Mouse (Mus musculus) myocyte (in vitro differentiated cells): ENCODE results near the gene A730061H03Rik. TPM values are rescaled to one million over a fixed set of nuclear protein-coding genes. Genes with fewer than 3 reads are reported as not detected.

Experiments used
- H3K27me3 ChIP-seq: one replicate; pipeline ENCODE4 v1.6.1; 2011; ENCODE audit not compliant: control insufficient read depth, insufficient read depth, insufficient read length
- H3K36me3 ChIP-seq: one replicate; pipeline ENCODE4 v1.6.1; 2011; ENCODE audit not compliant: control insufficient read depth, insufficient read depth
- H3K4me2 ChIP-seq: one replicate; pipeline ENCODE4 v1.6.1; 2011; ENCODE audit warnings: low read depth, control low read depth
- H3K4me3 ChIP-seq: one replicate; pipeline ENCODE4 v1.5.1; 2011; ENCODE audit warnings: mild to moderate bottlenecking, control low read depth, moderate library complexity
- H3K79me2 ChIP-seq: one replicate; pipeline ENCODE4 v1.6.1; 2011; ENCODE audit not compliant: control insufficient read depth, insufficient read depth
- H3ac ChIP-seq: one replicate; pipeline ENCODE4 v1.6.1; 2011; ENCODE audit not compliant: control insufficient read depth, insufficient read length
- CEBPB ChIP-seq: IDR thresholded peaks from 2 replicates; pipeline ENCODE4 v1.6.1; 2011; ENCODE audit warnings: mild to moderate bottlenecking, moderate library complexity; ENCODE audit not compliant: poor library complexity, insufficient read depth, severe bottlenecking
- E2F4 ChIP-seq: IDR thresholded peaks from one replicate; pipeline ENCODE4 v1.6.1; 2011; ENCODE audit warnings: mild to moderate bottlenecking, control low read depth, moderate library complexity; ENCODE audit not compliant: insufficient read depth
- MAX ChIP-seq: IDR thresholded peaks from one replicate; pipeline ENCODE4 v1.6.1; 2011; ENCODE audit warnings: low read depth, mild to moderate bottlenecking, control low read depth
- MYOD1 ChIP-seq, 3 experiments: IDR thresholded peaks; one replicate each; pipeline ENCODE4 v1.6.1; 2011; ENCODE audit warnings: control low read depth in 2 of 3, low read depth in 2 of 3, mild to moderate bottlenecking in 2 of 3, moderate library complexity in 1 of 3; ENCODE audit not compliant: insufficient read length in 2 of 3, control insufficient read depth in 1 of 3
- MYOG ChIP-seq, 3 experiments: IDR thresholded peaks; one replicate each; pipeline ENCODE4 v1.6.1; 2011; ENCODE audit warnings: control low read depth in 2 of 3, low read depth in 2 of 3, mild to moderate bottlenecking in 2 of 3; ENCODE audit not compliant: insufficient read length in 2 of 3, control insufficient read depth in 1 of 3, insufficient read depth in 1 of 3
- POLR2A ChIP-seq: IDR thresholded peaks from one replicate; pipeline ENCODE4 v1.6.1; 2011; ENCODE audit warnings: low read depth, mild to moderate bottlenecking, control low read depth, moderate library complexity; ENCODE audit not compliant: insufficient read length
- POLR2AphosphoS2 ChIP-seq: IDR thresholded peaks from one replicate; pipeline ENCODE4 v1.6.1; 2011; ENCODE audit warnings: low read depth, control low read depth; ENCODE audit not compliant: insufficient read length
- REST ChIP-seq: IDR thresholded peaks from one replicate; pipeline ENCODE4 v1.6.1; 2011; ENCODE audit warnings: mild to moderate bottlenecking, control low read depth, moderate library complexity; ENCODE audit not compliant: insufficient read depth, insufficient read length
- SRF ChIP-seq: IDR thresholded peaks from one replicate; pipeline ENCODE4 v1.6.1; 2011; ENCODE audit warnings: low read depth; ENCODE audit not compliant: control insufficient read depth, insufficient read length
- TCF12 ChIP-seq: IDR thresholded peaks from one replicate; pipeline ENCODE4 v1.6.1; 2011; ENCODE audit warnings: mild to moderate bottlenecking, control low read depth; ENCODE audit not compliant: poor library complexity, insufficient read depth, severe bottlenecking
- TCF3 ChIP-seq: IDR thresholded peaks from one replicate; pipeline ENCODE4 v1.6.1; 2011; ENCODE audit warnings: low read depth, control low read depth; ENCODE audit not compliant: insufficient read length
- USF1 ChIP-seq: IDR thresholded peaks from one replicate; pipeline ENCODE4 v1.6.1; 2011; ENCODE audit warnings: low read depth, mild to moderate bottlenecking, control low read depth, moderate library complexity
- polyA plus RNA-seq: library from polyadenylated mRNA; unstranded; fragments of >200 nt; fragmentation: generic; extraction: Trizol; gene quantifications from one replicate; pipeline ENCODE4 v1.2.1, GENCODE M21; 2012; ENCODE audit warnings: missing spikeins

Gene A730061H03Rik
- polyA plus RNA-seq, 1 experiment: 0.48 TPM

DNA sequence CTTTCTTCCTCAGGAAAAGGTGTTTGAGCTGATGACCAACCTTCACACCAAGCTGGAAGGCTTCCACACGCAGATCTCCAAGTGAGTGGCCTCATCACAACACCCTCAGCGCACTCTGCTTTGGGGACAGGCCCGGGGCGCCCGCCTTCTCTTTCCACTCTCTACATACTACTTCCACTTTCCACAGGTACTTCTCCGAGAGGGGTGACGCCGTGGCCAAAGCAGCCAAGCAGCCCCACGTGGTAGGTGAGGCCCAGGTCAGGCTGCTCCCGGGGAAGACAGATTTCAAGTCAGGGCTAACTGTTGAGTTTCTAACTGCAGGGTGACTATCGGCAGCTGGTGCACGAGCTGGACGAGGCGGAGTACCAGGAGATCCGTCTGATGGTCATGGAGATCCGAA lies 20.5 kb upstream of the A730061H03Rik start:
- no peak overlapping the region for H3K4me3 ChIP-seq
- TF ChIP-seq MYOD1 (IDR thresholded peaks at IDR 0.05; ENCODE audit: control insufficient read depth in 1 of 3, insufficient read length in 2 of 3, low read depth in 2 of 3) (no peak), REST (no peak), E2F4 (no peak), TCF3 (no peak), USF1 (no peak), MAX (no peak), POLR2AphosphoS2 (no peak), SRF (no peak), MYOG (IDR thresholded peaks at IDR 0.05; ENCODE audit: control insufficient read depth in 1 of 3, insufficient read depth in 1 of 3, insufficient read length in 2 of 3, low read depth in 2 of 3) (no peak), TCF12 (no peak)
- no peaks in the 10 kb centered on the region for H3K36me3 ChIP-seq
- H3K4me2 ChIP-seq: no peak overlapping the region
- H3K27me3 ChIP-seq: no peaks in the 10 kb centered on the region
- no peaks in the 10 kb centered on the region for H3K79me2 ChIP-seq
- no peak overlapping the region for H3ac ChIP-seq

GRCm38 (mm10) chr14:55579511-55580496 lies 19.6 kb upstream of the A730061H03Rik start:
- no peak overlapping the region for H3K4me2 ChIP-seq
- TF ChIP-seq CEBPB: no peak
- TF ChIP-seq REST: no peak
- TF ChIP-seq E2F4: no peak
- TF ChIP-seq POLR2AphosphoS2: no peak
- no peak for TF ChIP-seq MAX
- no peak for TF ChIP-seq MYOD1 (IDR thresholded peaks at IDR 0.05; ENCODE audit: control insufficient read depth in 1 of 3, insufficient read length in 2 of 3, low read depth in 2 of 3)
- TF ChIP-seq MYOG (IDR thresholded peaks at IDR 0.05; ENCODE audit: control insufficient read depth in 1 of 3, insufficient read depth in 1 of 3, insufficient read length in 2 of 3, low read depth in 2 of 3): no peak
- no peak for TF ChIP-seq POLR2A
- TF ChIP-seq TCF12: no peak
- no peak for TF ChIP-seq TCF3
- TF ChIP-seq USF1: no peak
- TF ChIP-seq SRF: no peak
- no peaks in the 10 kb centered on the region for H3K27me3 ChIP-seq
- H3K4me3 ChIP-seq: peak overlapping the region; percentile 52
- H3ac ChIP-seq: no peak overlapping the region
- H3K36me3 ChIP-seq: no peaks in the 10 kb centered on the region
- H3K79me2 ChIP-seq: no peaks in the 10 kb centered on the region

- no peaks in the 10 kb centered on the region for H3K36me3 ChIP-seq
These were observed 18.6 kb upstream of the A730061H03Rik start for GRCm38 (mm10) chr14:55578668-55579269.

GRCm38 (mm10) chr14:55577871-55578667 lies 17.9 kb upstream of the A730061H03Rik start, which contains the start of gene Psme1:
TSS of gene Psme1 (plus strand) at chr14:55578123.
- H3K4me2 ChIP-seq: peak within 1 kb of the TSS; percentile 93
- TF ChIP-seq POLR2AphosphoS2: peak; percentile 78
- no peak for TF ChIP-seq TCF3
- peak; percentile 68 for TF ChIP-seq POLR2A
- TF ChIP-seq MYOD1 (IDR thresholded peaks at IDR 0.05; ENCODE audit: control insufficient read depth in 1 of 3, insufficient read length in 2 of 3, low read depth in 2 of 3): no peak
- no peak for TF ChIP-seq CEBPB
- no peak for TF ChIP-seq REST
- no peaks in the 10 kb centered on the region for H3K79me2 ChIP-seq
- H3K27me3 ChIP-seq: no peaks in the 10 kb centered on the region
- peak within 1 kb of the TSS; percentile 7 for H3ac ChIP-seq
- peak within 1 kb of the TSS; percentile 52 for H3K4me3 ChIP-seq
- H3K36me3 ChIP-seq: no peaks in the 10 kb centered on the region

More at GRCm38 (mm10) chr14:55578668-55579269, 18.6 kb upstream of the A730061H03Rik start:
- Histone ChIP-seq H3ac (peak overlapping the region; percentile 7), H3K4me2 (peak overlapping the region; percentile 93), H3K4me3 (peak overlapping the region; percentile 52), H3K79me2 (no peaks in the 10 kb centered on the region), H3K27me3 (no peaks in the 10 kb centered on the region)
- TF ChIP-seq MYOG (IDR thresholded peaks at IDR 0.05; ENCODE audit: control insufficient read depth in 1 of 3, insufficient read depth in 1 of 3, insufficient read length in 2 of 3, low read depth in 2 of 3): no peak
- no peak for TF ChIP-seq TCF3
- TF ChIP-seq SRF: no peak
- no peak for TF ChIP-seq MYOD1 (IDR thresholded peaks at IDR 0.05; ENCODE audit: control insufficient read depth in 1 of 3, insufficient read length in 2 of 3, low read depth in 2 of 3)
- TF ChIP-seq MAX: no peak
- no peak for TF ChIP-seq POLR2A
